Mouse (Mus musculus): ENCODE measurements around the gene Unc79. TPM values are rescaled to one million over a fixed set of nuclear protein-coding genes. Genes with fewer than 3 reads are reported as not detected.

The Unc79 gene
- polyA plus RNA-seq, 1 experiment from 2014 or later, result 0.07 TPM

DNA sequence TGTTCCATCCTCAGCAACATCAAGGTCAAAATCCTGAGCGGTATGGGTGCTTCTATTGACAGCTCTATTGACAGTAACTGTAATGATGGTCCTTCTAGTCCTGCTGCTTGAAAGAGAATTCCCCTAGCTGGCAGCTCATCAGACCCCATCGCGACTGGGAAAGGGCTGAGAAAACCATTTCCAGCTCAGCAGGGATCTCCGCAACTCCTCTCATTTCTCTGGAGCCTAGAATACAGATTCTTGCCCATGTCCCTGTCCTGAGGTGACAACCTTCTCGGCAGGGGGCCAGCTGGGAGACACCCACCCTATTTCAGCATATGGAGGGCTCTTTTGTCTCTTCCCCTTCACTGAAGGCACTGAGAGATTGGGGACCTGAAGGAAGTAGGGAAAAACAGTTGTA, 244.3 kb downstream of the Unc79 start:
- Histone ChIP-seq H3K9ac (ENCODE audit: low read depth, low read length) (no peak overlapping the region), H3K9me3 (replicated peaks; ENCODE audit: low read length) (no peaks in the 10 kb centered on the region), H3K4me2 (ENCODE audit: low read length) (no peak overlapping the region), H3K4me1 (replicated peaks; ENCODE audit: insufficient read depth, low read length) (no peaks in the 10 kb centered on the region), H3K4me3 (replicated peaks; ENCODE audit: low read depth, low read length) (no peak overlapping the region), H3K36me3 (ENCODE audit: insufficient read depth, low read length) (no peaks in the 10 kb centered on the region), H3K27ac (no peak overlapping the region), H3K27me3 (ENCODE audit: insufficient read depth, low read length) (no peaks in the 10 kb centered on the region)
- DNase-seq (ENCODE audit: low spot score), result no peak
- 74% methylated on average over 5 of the region's 5 CpGs for WGBS
- no peak for ATAC-seq (replicated peaks; ENCODE audit: low FRiP score, low read depth)
- TF ChIP-seq CTCF (IDR thresholded peaks at IDR 0.05; ENCODE audit: low read depth), result no peak

DNA sequence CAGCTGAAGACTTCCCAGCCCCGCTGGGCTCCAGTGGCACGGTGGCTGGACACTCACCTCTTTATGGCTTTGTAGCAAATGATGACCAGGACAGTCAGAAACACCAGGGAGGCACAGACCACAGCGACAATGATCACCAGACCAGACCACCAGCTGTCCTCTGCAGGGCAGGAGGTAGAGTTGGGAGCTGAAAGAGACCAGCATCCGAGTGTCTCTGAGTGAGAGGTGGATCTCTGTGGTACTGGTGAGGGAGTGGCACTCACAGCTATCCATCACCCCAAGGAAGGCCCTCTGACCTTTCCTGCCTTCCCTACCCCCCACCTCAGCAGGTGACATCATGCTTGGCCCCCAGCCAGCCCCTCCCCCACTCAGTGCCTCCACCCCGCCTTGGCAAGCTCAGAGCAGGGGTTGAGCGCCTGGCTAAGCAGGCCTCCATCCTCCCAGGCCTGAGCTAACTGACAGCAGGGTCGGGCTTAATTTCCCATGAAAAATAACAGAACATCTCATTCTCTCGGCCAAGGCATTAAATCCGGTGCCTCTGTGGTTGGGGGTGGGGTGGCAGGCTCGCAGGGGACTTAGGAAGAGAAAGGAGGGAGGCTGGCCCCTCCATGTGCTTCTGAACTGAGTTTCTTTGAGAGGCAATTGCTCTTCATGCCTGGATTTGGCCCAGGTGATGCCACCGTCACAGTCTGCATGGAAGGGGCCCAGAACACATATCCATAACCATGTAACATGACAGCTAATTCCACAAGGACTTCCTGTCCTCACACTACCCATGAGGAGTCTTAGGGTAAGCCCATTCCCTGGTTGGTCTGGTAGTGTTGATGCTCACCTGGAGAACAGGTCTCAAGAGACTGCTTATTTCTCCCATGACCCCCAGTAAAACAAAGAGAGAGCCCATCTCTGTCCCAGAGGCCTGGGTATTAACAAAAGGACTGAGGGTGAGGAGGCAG, 254.2 kb downstream of the Unc79 start:
- no peak overlapping the region for H3K27ac ChIP-seq
- H3K9me3 ChIP-seq (replicated peaks; ENCODE audit: low read length), result no peaks in the 10 kb centered on the region
- 0 out of 2 replicates have a peak, but pooled peaks cover 3% of the 10 kb centered on the region for H3K4me1 ChIP-seq (replicated peaks; ENCODE audit: insufficient read depth, low read length)
- H3K36me3 ChIP-seq (ENCODE audit: insufficient read depth, low read length), result no peaks in the 10 kb centered on the region
- H3K9ac ChIP-seq (ENCODE audit: low read depth, low read length), result no peak overlapping the region
- DNase-seq (ENCODE audit: low spot score) (peak; percentile 67), ATAC-seq (replicated peaks; ENCODE audit: low FRiP score, low read depth) (peak; percentile 78; the same call in 1 of the 2 replicates)
- WGBS, result 15% methylated on average over 11 of the region's 11 CpGs
- no peaks in the 10 kb centered on the region for H3K27me3 ChIP-seq (ENCODE audit: insufficient read depth, low read length)
- no peak overlapping the region for H3K4me2 ChIP-seq (ENCODE audit: low read length)
- no peak overlapping the region for H3K4me3 ChIP-seq (replicated peaks; ENCODE audit: low read depth, low read length)
- TF ChIP-seq CTCF (IDR thresholded peaks at IDR 0.05; ENCODE audit: low read depth), result no peak

- Histone ChIP-seq H3K27me3 (ENCODE audit: insufficient read depth, low read length) (no peaks in the 10 kb centered on the region), H3K4me3 (replicated peaks; ENCODE audit: low read depth, low read length) (no peak overlapping the region), H3K4me1 (replicated peaks; ENCODE audit: insufficient read depth, low read length) (0 out of 2 replicates have a peak, but pooled peaks cover 3% of the 10 kb centered on the region), H3K9ac (ENCODE audit: low read depth, low read length) (no peak overlapping the region), H3K9me3 (replicated peaks; ENCODE audit: low read length) (no peaks in the 10 kb centered on the region), H3K27ac (no peak overlapping the region), H3K4me2 (ENCODE audit: low read length) (no peak overlapping the region), H3K36me3 (ENCODE audit: insufficient read depth, low read length) (no peaks in the 10 kb centered on the region)
- DNase-seq (ENCODE audit: low spot score), result no peak
- TF ChIP-seq CTCF (IDR thresholded peaks at IDR 0.05; ENCODE audit: low read depth), result no peak
- no peak for ATAC-seq (replicated peaks; ENCODE audit: low FRiP score, low read depth)
- 65% methylated on average over 7 of the region's 7 CpGs for WGBS
These were observed 256.9 kb downstream of the Unc79 start for GRCm38 (mm10) chr12:103205561-103205960.

GRCm38 (mm10) chr12:103209581-103209980, 260.9 kb downstream of the Unc79 start:
- Histone ChIP-seq H3K36me3 (ENCODE audit: insufficient read depth, low read length) (no peaks in the 10 kb centered on the region), H3K27me3 (ENCODE audit: insufficient read depth, low read length) (no peaks in the 10 kb centered on the region), H3K9ac (ENCODE audit: low read depth, low read length) (no peak overlapping the region), H3K4me1 (replicated peaks; ENCODE audit: insufficient read depth, low read length) (no peaks in the 10 kb centered on the region), H3K4me3 (replicated peaks; ENCODE audit: low read depth, low read length) (no peak overlapping the region), H3K4me2 (ENCODE audit: low read length) (no peak overlapping the region), H3K27ac (no peak overlapping the region), H3K9me3 (replicated peaks; ENCODE audit: low read length) (no peaks in the 10 kb centered on the region)
- 86% methylated on average over 7 of the region's 7 CpGs for WGBS
- no peak for TF ChIP-seq CTCF (IDR thresholded peaks at IDR 0.05; ENCODE audit: low read depth)
- no peak for ATAC-seq (replicated peaks; ENCODE audit: low FRiP score, low read depth)
- no peak for DNase-seq (ENCODE audit: low spot score)

DNA sequence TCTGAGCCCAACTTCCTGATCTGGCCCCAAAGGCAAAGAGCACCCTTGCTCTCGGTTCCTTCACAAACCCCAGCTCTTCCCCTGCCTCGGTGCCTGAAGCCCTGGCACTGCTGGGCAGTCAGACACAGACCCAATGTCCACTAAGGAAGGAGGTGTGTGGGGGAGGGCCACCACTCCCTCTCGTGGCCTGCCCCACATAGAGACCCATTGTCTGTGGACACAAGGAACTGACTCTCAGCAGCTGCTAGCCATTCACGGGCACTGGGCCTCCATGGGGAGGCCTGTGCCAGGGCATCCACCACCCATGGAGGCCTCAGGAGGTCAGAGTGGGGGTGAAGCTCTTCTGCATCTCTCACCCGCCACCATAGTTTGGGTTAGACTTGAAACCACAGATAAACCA, 262.4 kb downstream of the Unc79 start:
- Histone ChIP-seq H3K27ac (no peak overlapping the region), H3K4me2 (ENCODE audit: low read length) (no peak overlapping the region), H3K9ac (ENCODE audit: low read depth, low read length) (no peak overlapping the region), H3K36me3 (ENCODE audit: insufficient read depth, low read length) (no peaks in the 10 kb centered on the region), H3K9me3 (replicated peaks; ENCODE audit: low read length) (no peaks in the 10 kb centered on the region), H3K4me1 (replicated peaks; ENCODE audit: insufficient read depth, low read length) (no peaks in the 10 kb centered on the region; the same call in 1 of the 2 replicates), H3K4me3 (replicated peaks; ENCODE audit: low read depth, low read length) (no peak overlapping the region), H3K27me3 (ENCODE audit: insufficient read depth, low read length) (no peaks in the 10 kb centered on the region)
- 66% methylated on average over 5 of the region's 5 CpGs for WGBS
- no peak for TF ChIP-seq CTCF (IDR thresholded peaks at IDR 0.05; ENCODE audit: low read depth)
- ATAC-seq (replicated peaks; ENCODE audit: low FRiP score, low read depth), result no peak
- no peak for DNase-seq (ENCODE audit: low spot score)

- ATAC-seq (replicated peaks; ENCODE audit: low FRiP score, low read depth) (no peak), DNase-seq (ENCODE audit: low spot score) (no peak)
- Histone ChIP-seq H3K4me3 (replicated peaks; ENCODE audit: low read depth, low read length) (no peak overlapping the region), H3K27ac (no peak overlapping the region), H3K36me3 (ENCODE audit: insufficient read depth, low read length) (no peaks in the 10 kb centered on the region), H3K4me1 (replicated peaks; ENCODE audit: insufficient read depth, low read length) (no peaks in the 10 kb centered on the region; the same call in 1 of the 2 replicates), H3K4me2 (ENCODE audit: low read length) (no peak overlapping the region), H3K9me3 (replicated peaks; ENCODE audit: low read length) (no peaks in the 10 kb centered on the region), H3K27me3 (ENCODE audit: insufficient read depth, low read length) (no peaks in the 10 kb centered on the region), H3K9ac (ENCODE audit: low read depth, low read length) (no peak overlapping the region)
- TF ChIP-seq CTCF (IDR thresholded peaks at IDR 0.05; ENCODE audit: low read depth), result no peak
- 83% methylated on average over 2 of the region's 2 CpGs for WGBS
These were observed 264.9 kb downstream of the Unc79 start for GRCm38 (mm10) chr12:103213591-103213990.

All from kidney, postnatal 0 days (tissue).